Mouse (Mus musculus): ENCODE measurements around the gene Ubtf.

GRCm38 (mm10) chr11:102267480-102267879 is 52.1 kb downstream of the Ubtf start:
- TF ChIP-seq CTCF (IDR thresholded peaks at IDR 0.05; ENCODE audit: insufficient read depth, low read length) (peak; percentile 67), POLR2A (IDR thresholded peaks at IDR 0.05; ENCODE audit: borderline replicate concordance, extremely low read depth, low read depth, low read length) (no peak)

All from lung, adult 2 months (tissue).